Mouse (Mus musculus) limb, embryonic 12.5 days (tissue): ENCODE measurements around the gene Gm5129. TPM values are rescaled to one million over a fixed set of nuclear protein-coding genes. Genes with fewer than 3 reads are reported as not detected.
"Not testable (repeated sequence)": the region's sequence is repeated elsewhere in the genome, so short reads cannot be mapped to it uniquely, and the experiment has no call there.

Source experiments
- ATAC-seq: fragments of 200-750 bp; cut with Nextera tagmentation; 2 replicates; pipeline ENCODE4 v1.8.0; 2017; ENCODE audit warnings: low read depth, moderate TSS enrichment; ENCODE audit not compliant: insufficient number of reproducible peaks, insufficient read depth, low FRiP score, low TSS enrichment
- H3K27ac ChIP-seq: fragments of 300-500 bp; sonication (generic); 2 replicates; pipeline ENCODE4 v1.5.1; 2016; ENCODE audit warnings: mild to moderate bottlenecking, moderate library complexity
- H3K27me3 ChIP-seq: fragments of 300-500 bp; sonication (generic); 2 replicates; pipeline ENCODE4 v1.6.1; 2016; ENCODE audit warnings: mild to moderate bottlenecking, moderate library complexity
- H3K36me3 ChIP-seq: fragments of 300-500 bp; sonication (generic); 2 replicates; pipeline ENCODE4 v1.6.1; 2016; ENCODE audit warnings: mild to moderate bottlenecking, moderate library complexity
- H3K4me1 ChIP-seq: fragments of 300-500 bp; sonication (generic); replicated peaks from 2 replicates; pipeline ENCODE4 v1.6.1; 2016
- H3K4me2 ChIP-seq: fragments of 300-500 bp; sonication (generic); 2 replicates; pipeline ENCODE4 v1.6.1; 2016; ENCODE audit warnings: mild to moderate bottlenecking, moderate library complexity
- H3K4me3 ChIP-seq: fragments of 300-500 bp; sonication (generic); replicated peaks from 2 replicates; pipeline ENCODE4 v1.5.1; 2016; ENCODE audit warnings: mild to moderate bottlenecking
- H3K9ac ChIP-seq: fragments of 300-500 bp; sonication (generic); replicated peaks from 2 replicates; pipeline ENCODE4 v1.6.1; 2016; ENCODE audit warnings: mild to moderate bottlenecking, moderate library complexity
- H3K9me3 ChIP-seq: fragments of 300-500 bp; sonication (generic); 2 replicates; pipeline ENCODE4 v1.6.1; 2016; ENCODE audit warnings: mild to moderate bottlenecking, moderate library complexity
- WGBS: fragments of 180-500 bp; shearing (Covaris S2); methylation state at CpG from one replicate; pipeline ENCODE4 v1.1.7; 2016; 5-methylcytosine and 5-hydroxymethylcytosine counted together
- polyA plus RNA-seq: library from polyadenylated mRNA; unstranded; fragments of >200 nt; fragmentation: Nextera tagmentation; extraction: Ambion mirVana; gene quantifications from 2 replicates; pipeline ENCODE4 v1.2.1, GENCODE M21; 2016

The Gm5129 gene
- polyA plus RNA-seq, 1 experiment from 2014 or later = not detected

- Histone ChIP-seq H3K9ac (no peak overlapping the region), H3K27me3 (no peaks in the 10 kb centered on the region), H3K4me2 (no peak overlapping the region), H3K4me3 (no peak overlapping the region), H3K36me3 (peaks cover 88% of the 10 kb centered on the region), H3K27ac (no peak overlapping the region), H3K4me1 (no peaks in the 10 kb centered on the region), H3K9me3 (no peaks in the 10 kb centered on the region)
- ATAC-seq = no peak
These were observed 17.2 kb upstream of the Gm5129 start for GRCm38 (mm10) chr5:29752894-29753293.

GRCm38 (mm10) chr5:29751306-29751705 is 15.6 kb upstream of the Gm5129 start:
- Histone ChIP-seq H3K27me3 (no peaks in the 10 kb centered on the region), H3K36me3 (peaks cover 77% of the 10 kb centered on the region), H3K4me3 (no peak overlapping the region), H3K9ac (no peak overlapping the region), H3K4me2 (no peak overlapping the region), H3K9me3 (no peaks in the 10 kb centered on the region), H3K27ac (no peak overlapping the region), H3K4me1 (no peaks in the 10 kb centered on the region)
- ATAC-seq = no peak

GRCm38 (mm10) chr5:29747661-29748060 is 11.9 kb upstream of the Gm5129 start:
- H3K9ac ChIP-seq = no peak overlapping the region
- H3K4me2 ChIP-seq = no peak overlapping the region
- WGBS = 95% methylated on average over 2 of the region's 2 CpGs
- H3K36me3 ChIP-seq = peaks cover 49% of the 10 kb centered on the region
- no peak overlapping the region for H3K4me3 ChIP-seq
- no peaks in the 10 kb centered on the region for H3K4me1 ChIP-seq
- no peak for ATAC-seq
- H3K27ac ChIP-seq = no peak overlapping the region
- no peaks in the 10 kb centered on the region for H3K9me3 ChIP-seq
- no peaks in the 10 kb centered on the region for H3K27me3 ChIP-seq

- 83% methylated on average over 4 of the region's 4 CpGs for WGBS
These were observed 5.4 kb upstream of the Gm5129 start for GRCm38 (mm10) chr5:29741093-29741492.

GRCm38 (mm10) chr5:29740651-29741050 is 4.9 kb upstream of the Gm5129 start:
- H3K4me3 ChIP-seq = no peak overlapping the region
- no peaks in the 10 kb centered on the region for H3K9me3 ChIP-seq
- peaks cover 14% of the 10 kb centered on the region for H3K36me3 ChIP-seq
- no peak for ATAC-seq
- no peaks in the 10 kb centered on the region for H3K27me3 ChIP-seq
- no peak overlapping the region for H3K27ac ChIP-seq
- WGBS = 87% methylated on average over 1 of the region's 1 CpGs
- H3K4me2 ChIP-seq = no peak overlapping the region
- no peak overlapping the region for H3K9ac ChIP-seq
- H3K4me1 ChIP-seq = peaks cover 19% of the 10 kb centered on the region

More at GRCm38 (mm10) chr5:29741093-29741492, 5.4 kb upstream of the Gm5129 start:
- H3K9me3 ChIP-seq = no peaks in the 10 kb centered on the region
- no peaks in the 10 kb centered on the region for H3K27me3 ChIP-seq
- no peak overlapping the region for H3K4me3 ChIP-seq
- H3K9ac ChIP-seq = no peak overlapping the region
- H3K36me3 ChIP-seq = peaks cover 14% of the 10 kb centered on the region
- H3K4me1 ChIP-seq = peaks cover 19% of the 10 kb centered on the region
- ATAC-seq = no peak
- no peak overlapping the region for H3K27ac ChIP-seq
- H3K4me2 ChIP-seq = no peak overlapping the region

- no peak overlapping the region for H3K4me3 ChIP-seq
- ATAC-seq = no peak
- no peaks in the 10 kb centered on the region for H3K9me3 ChIP-seq
- no peak overlapping the region for H3K9ac ChIP-seq
- H3K27me3 ChIP-seq = no peaks in the 10 kb centered on the region
- H3K4me1 ChIP-seq = peaks cover 23% of the 10 kb centered on the region
- H3K4me2 ChIP-seq = no peak overlapping the region
- H3K36me3 ChIP-seq = peaks cover 12% of the 10 kb centered on the region
- WGBS = 75% methylated on average over 4 of the region's 4 CpGs
- no peak overlapping the region for H3K27ac ChIP-seq
These were observed 2.3 kb upstream of the Gm5129 start for GRCm38 (mm10) chr5:29738076-29738475.

- no peaks in the 10 kb centered on the region for H3K9me3 ChIP-seq
- no peak for ATAC-seq
- WGBS = 95% methylated on average over 5 of the region's 5 CpGs
- no peak overlapping the region for H3K27ac ChIP-seq
- peaks cover 6% of the 10 kb centered on the region for H3K36me3 ChIP-seq
- peak overlapping the region; percentile 80 for H3K4me2 ChIP-seq
- H3K4me3 ChIP-seq = peak overlapping the region; percentile 97
- H3K27me3 ChIP-seq = no peaks in the 10 kb centered on the region
- peak overlapping the region; percentile 96; the same call in 1 of the 2 replicates for H3K9ac ChIP-seq
- H3K4me1 ChIP-seq = peaks cover 23% of the 10 kb centered on the region
These were observed 1.7 kb upstream of the Gm5129 start for GRCm38 (mm10) chr5:29737471-29737870.

- Histone ChIP-seq H3K27me3 (no peaks in the 10 kb centered on the region), H3K4me2 (peak overlapping the region; percentile 80), H3K27ac (no peak overlapping the region), H3K9ac (peak overlapping the region; percentile 96), H3K36me3 (peaks cover under 1% of the 10 kb centered on the region; the same call in 1 of the 2 replicates), H3K4me1 (peaks cover 23% of the 10 kb centered on the region), H3K4me3 (peak overlapping the region; percentile 97), H3K9me3 (no peaks in the 10 kb centered on the region)
- no peak for ATAC-seq
- WGBS = 65% methylated on average over 9 of the region's 9 CpGs
These were observed 1.2 kb upstream of the Gm5129 start for GRCm38 (mm10) chr5:29736942-29737341.

GRCm38 (mm10) chr5:29736073-29736900 is 551 bp upstream of the Gm5129 start:
- peak; percentile 72 for ATAC-seq
- 2% methylated on average over 48 of the region's 48 CpGs for WGBS

GRCm38 (mm10) chr5:29734831-29735510 is 765 bp downstream of the Gm5129 start:
- H3K4me1 ChIP-seq = peaks cover 23% of the 10 kb centered on the region
- H3K27ac ChIP-seq = peak overlapping the region; percentile 95
- H3K27me3 ChIP-seq = no peaks in the 10 kb centered on the region
- no peak for ATAC-seq
- 55% methylated on average over 6 of the region's 6 CpGs for WGBS
- H3K9ac ChIP-seq = peak overlapping the region; percentile 96
- H3K36me3 ChIP-seq = no peaks in the 10 kb centered on the region
- peak overlapping the region; percentile 80 for H3K4me2 ChIP-seq
- no peaks in the 10 kb centered on the region for H3K9me3 ChIP-seq
- peak overlapping the region; percentile 97 for H3K4me3 ChIP-seq

More at GRCm38 (mm10) chr5:29736073-29736900, 551 bp upstream of the Gm5129 start:
- peak overlapping the region; percentile 95 for H3K27ac ChIP-seq
- peak overlapping the region; percentile 96 for H3K9ac ChIP-seq
- H3K9me3 ChIP-seq = no peaks in the 10 kb centered on the region
- peaks cover 23% of the 10 kb centered on the region for H3K4me1 ChIP-seq
- peak overlapping the region; percentile 97 for H3K4me3 ChIP-seq
- no peaks in the 10 kb centered on the region for H3K27me3 ChIP-seq
- H3K4me2 ChIP-seq = peak overlapping the region; percentile 80
- no peaks in the 10 kb centered on the region for H3K36me3 ChIP-seq

- not testable (repeated sequence) for H3K36me3 ChIP-seq, H3K27me3 ChIP-seq, H3K27ac ChIP-seq, H3K9ac ChIP-seq, H3K9me3 ChIP-seq, ATAC-seq, H3K4me2 ChIP-seq, H3K4me1 ChIP-seq, H3K4me3 ChIP-seq
- 90% methylated on average over 5 of the region's 5 CpGs for WGBS
These were observed 9.7 kb downstream of the Gm5129 start for GRCm38 (mm10) chr5:29726070-29726469.
